Mouse (Mus musculus) kidney, postnatal 0 days (tissue): ENCODE results near the gene Phlpp1. TPM values are rescaled to one million over a fixed set of nuclear protein-coding genes. Genes with fewer than 3 reads are reported as not detected.

Experiments
- ATAC-seq: fragments of 200-750 bp; cut with Nextera tagmentation; replicated peaks from 2 replicates; pipeline ENCODE4 v1.8.0; 2017; ENCODE audit warnings: low read depth, moderate number of reproducible peaks, moderate TSS enrichment, moderate library complexity; ENCODE audit not compliant: low FRiP score
- DNase-seq: peaks from one replicate; pipeline ENCODE4 v3.0.0-alpha.2; 2016; ENCODE audit warnings: low spot score
- H3K27ac ChIP-seq: fragments of 300-500 bp; sonication (generic); 2 replicates; pipeline ENCODE4 v1.5.1; 2014; ENCODE audit warnings: mild to moderate bottlenecking
- H3K27me3 ChIP-seq: fragments of 300-500 bp; sonication (generic); 2 replicates; pipeline ENCODE4 v1.6.1; 2014; ENCODE audit warnings: low read length, mixed read lengths; ENCODE audit not compliant: insufficient read depth
- H3K36me3 ChIP-seq: fragments of 300-500 bp; sonication (generic); 2 replicates; pipeline ENCODE4 v1.6.1; 2014; ENCODE audit warnings: low read length, mixed read lengths; ENCODE audit not compliant: insufficient read depth
- H3K4me1 ChIP-seq: fragments of 300-500 bp; sonication (generic); replicated peaks from 2 replicates; pipeline ENCODE4 v1.6.1; 2014; ENCODE audit warnings: antibody characterized with exemption, low read length, mixed read lengths; ENCODE audit not compliant: insufficient read depth
- H3K4me2 ChIP-seq: fragments of 300-500 bp; sonication (generic); 2 replicates; pipeline ENCODE4 v1.6.1; 2014; ENCODE audit warnings: mild to moderate bottlenecking, low read length, moderate library complexity, mixed read lengths
- H3K4me3 ChIP-seq: fragments of 300-500 bp; sonication (generic); replicated peaks from 2 replicates; pipeline ENCODE4 v1.5.1; 2014; ENCODE audit warnings: low read depth, low read length
- H3K9ac ChIP-seq: fragments of 300-500 bp; sonication (generic); 2 replicates; pipeline ENCODE4 v1.6.1; 2014; ENCODE audit warnings: low read depth, low read length
- H3K9me3 ChIP-seq: fragments of 300-500 bp; sonication (generic); replicated peaks from 2 replicates; pipeline ENCODE4 v1.6.1; 2016; ENCODE audit warnings: low read length, inconsistent platforms, mixed read lengths
- CTCF ChIP-seq: IDR thresholded peaks from 2 replicates; pipeline ENCODE4 v1.5.1; 2016; ENCODE audit warnings: antibody characterized with exemption, low read depth, mild to moderate bottlenecking, moderate library complexity
- WGBS: fragments of 180-500 bp; shearing (Covaris S2); extraction: QIAGEN DNeasy Blood & Tissue Kit; methylation state at CpG from one replicate; pipeline ENCODE4 v1.1.7; 2014; 5-methylcytosine and 5-hydroxymethylcytosine counted together
- polyA plus RNA-seq: library from polyadenylated mRNA; unstranded; fragments of >200 nt; fragmentation: Nextera tagmentation; extraction: Ambion mirVana; gene quantifications from 2 replicates; pipeline ENCODE4 v1.2.1, GENCODE M21; 2015

Phlpp1 gene
- polyA plus RNA-seq, 1 experiment from 2014 or later = 2.9 TPM

DNA sequence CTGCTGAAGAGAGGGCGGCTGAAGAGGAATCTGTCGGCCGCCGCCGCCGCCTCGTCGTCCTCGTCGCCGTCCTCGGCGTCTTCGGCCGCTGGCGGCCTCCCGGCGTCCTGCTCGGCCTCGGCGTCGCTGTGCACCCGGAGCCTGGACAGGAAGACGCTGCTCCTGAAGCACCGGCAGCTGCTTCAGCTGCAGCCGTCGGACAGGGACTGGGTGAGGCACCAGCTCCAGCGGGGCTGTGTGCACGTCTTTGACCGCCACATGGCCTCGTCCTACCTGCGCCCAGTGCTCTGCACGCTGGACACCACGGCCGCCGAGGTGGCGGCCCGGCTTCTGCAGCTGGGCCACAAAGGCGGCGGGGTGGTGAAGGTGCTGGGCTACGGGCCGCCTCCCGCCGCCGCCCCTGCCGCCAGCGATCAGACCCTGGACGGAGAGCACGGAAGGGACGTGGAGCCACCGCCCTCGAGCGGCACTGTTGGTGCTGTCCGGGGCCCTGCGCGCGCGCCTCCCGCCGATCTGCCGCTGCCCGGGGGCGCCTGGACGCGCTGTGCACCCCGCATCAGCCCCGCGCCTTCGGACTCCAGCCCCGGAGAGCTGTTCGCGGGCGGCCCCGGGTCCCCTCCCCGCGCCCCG is 864 bp downstream of the Phlpp1 start:
- DNase-seq (peak; percentile 67), ATAC-seq (peak; percentile 23; the same call in 1 of the 2 replicates)
- H3K9ac ChIP-seq = peak overlapping the region; percentile 88
- H3K36me3 ChIP-seq = no peaks in the 10 kb centered on the region
- H3K4me1 ChIP-seq = peaks cover 5% of the 10 kb centered on the region; the same call in 1 of the 2 replicates
- no peaks in the 10 kb centered on the region for H3K9me3 ChIP-seq
- H3K27me3 ChIP-seq = no peaks in the 10 kb centered on the region
- H3K4me2 ChIP-seq = peak overlapping the region; percentile 70
- H3K4me3 ChIP-seq = peak overlapping the region; percentile 87
- H3K27ac ChIP-seq = peak overlapping the region; percentile 90
- no peak for TF ChIP-seq CTCF
- WGBS = under 1% methylated on average over 63 of the region's 77 CpGs

GRCm38 (mm10) chr1:106172931-106173371 is 1.4 kb downstream of the Phlpp1 start:
- Histone ChIP-seq H3K9ac (peak overlapping the region; percentile 88), H3K27me3 (no peaks in the 10 kb centered on the region), H3K27ac (peak overlapping the region; percentile 90; the same call in 1 of the 2 replicates), H3K4me2 (peak overlapping the region; percentile 70), H3K4me3 (peak overlapping the region; percentile 87), H3K4me1 (peaks cover 5% of the 10 kb centered on the region; the same call in 1 of the 2 replicates), H3K36me3 (no peaks in the 10 kb centered on the region), H3K9me3 (no peaks in the 10 kb centered on the region)
- DNase-seq = peak; percentile 49
- no peak for TF ChIP-seq CTCF
- WGBS = under 1% methylated on average over 47 of the region's 47 CpGs
- no peak for ATAC-seq

DNA sequence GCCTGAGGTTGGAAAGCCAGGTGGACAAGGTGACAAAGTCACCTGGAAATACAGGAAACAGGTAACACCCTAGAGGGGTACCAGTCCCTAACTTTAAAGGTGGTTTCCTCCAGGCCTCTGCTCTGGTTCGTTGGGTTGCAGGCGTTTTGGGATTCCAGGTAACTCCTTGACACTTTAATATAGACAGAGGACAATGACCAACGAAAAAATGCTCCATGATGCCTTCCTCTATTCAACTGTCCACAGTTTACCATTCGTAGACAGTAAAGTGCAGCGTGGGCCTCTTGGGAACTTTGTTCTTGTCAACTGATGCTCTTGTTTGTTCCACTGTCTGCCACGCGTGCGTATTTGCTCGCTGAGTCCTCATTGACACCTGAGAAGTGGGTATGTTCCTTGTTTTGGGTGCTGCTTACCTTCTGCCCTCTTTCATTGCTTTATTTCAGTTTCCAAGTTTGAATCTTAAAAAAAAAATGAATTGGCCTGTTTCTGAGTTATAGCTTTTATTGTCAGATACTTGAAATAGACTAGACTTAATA is 2.1 kb downstream of the Phlpp1 start:
- H3K4me2 ChIP-seq = peak overlapping the region; percentile 70
- H3K27me3 ChIP-seq = no peaks in the 10 kb centered on the region
- H3K4me3 ChIP-seq = peak overlapping the region; percentile 87
- H3K9me3 ChIP-seq = no peaks in the 10 kb centered on the region
- H3K36me3 ChIP-seq = no peaks in the 10 kb centered on the region
- 47% methylated on average over 9 of the region's 9 CpGs for WGBS
- no peak for TF ChIP-seq CTCF
- H3K9ac ChIP-seq = peak overlapping the region; percentile 88
- DNase-seq = no peak
- ATAC-seq = no peak
- no peak overlapping the region for H3K27ac ChIP-seq
- peaks cover 5% of the 10 kb centered on the region; the same call in 1 of the 2 replicates for H3K4me1 ChIP-seq

GRCm38 (mm10) chr1:106174598-106174997 is 3.0 kb downstream of the Phlpp1 start:
- TF ChIP-seq CTCF = no peak
- H3K36me3 ChIP-seq = no peaks in the 10 kb centered on the region
- H3K27me3 ChIP-seq = no peaks in the 10 kb centered on the region
- DNase-seq = no peak
- ATAC-seq = no peak
- H3K27ac ChIP-seq = no peak overlapping the region
- no peaks in the 10 kb centered on the region for H3K9me3 ChIP-seq
- H3K4me3 ChIP-seq = peak overlapping the region; percentile 87; the same call in 1 of the 2 replicates
- H3K4me2 ChIP-seq = peak overlapping the region; percentile 70
- H3K9ac ChIP-seq = no peak overlapping the region
- peaks cover 5% of the 10 kb centered on the region; the same call in 1 of the 2 replicates for H3K4me1 ChIP-seq

- no peak overlapping the region for H3K9ac ChIP-seq
- peak overlapping the region; percentile 14 for H3K4me2 ChIP-seq
- no peak for ATAC-seq
- H3K4me3 ChIP-seq = no peak overlapping the region
- H3K27me3 ChIP-seq = no peaks in the 10 kb centered on the region
- H3K4me1 ChIP-seq = peaks cover 5% of the 10 kb centered on the region; the same call in 1 of the 2 replicates
- no peak overlapping the region for H3K27ac ChIP-seq
- no peak for DNase-seq
- H3K9me3 ChIP-seq = no peaks in the 10 kb centered on the region
- 58% methylated on average over 3 of the region's 3 CpGs for WGBS
- TF ChIP-seq CTCF = no peak
- H3K36me3 ChIP-seq = no peaks in the 10 kb centered on the region
Observed at GRCm38 (mm10) chr1:106175360-106175759, 3.8 kb downstream of the Phlpp1 start.

GRCm38 (mm10) chr1:106176791-106177190 is 5.2 kb downstream of the Phlpp1 start:
- H3K9ac ChIP-seq = no peak overlapping the region
- no peak for ATAC-seq
- no peak for TF ChIP-seq CTCF
- peaks cover 5% of the 10 kb centered on the region; the same call in 1 of the 2 replicates for H3K4me1 ChIP-seq
- no peak overlapping the region for H3K4me2 ChIP-seq
- H3K27me3 ChIP-seq = no peaks in the 10 kb centered on the region
- WGBS = 78% methylated on average over 1 of the region's 1 CpGs
- no peak overlapping the region for H3K27ac ChIP-seq
- no peaks in the 10 kb centered on the region for H3K9me3 ChIP-seq
- no peaks in the 10 kb centered on the region for H3K36me3 ChIP-seq
- H3K4me3 ChIP-seq = no peak overlapping the region
- no peak for DNase-seq
